Mouse (Mus musculus) lung, embryonic 14.5 days (tissue): ENCODE data around the gene Pdgfc. TPM values are rescaled to one million over a fixed set of nuclear protein-coding genes. Genes with fewer than 3 reads are reported as not detected.

Experiments
- ATAC-seq: fragments of 200-750 bp; cut with Nextera tagmentation; 2 replicates; pipeline ENCODE4 v1.8.0; 2017; ENCODE audit warnings: mild to moderate bottlenecking, moderate TSS enrichment, moderate library complexity; ENCODE audit not compliant: insufficient read depth
- DNase-seq: peaks from one replicate; pipeline ENCODE4 v3.0.0-alpha.2; 2015
- H3K27ac ChIP-seq: fragments of 300-500 bp; sonication (generic); 2 replicates; pipeline ENCODE4 v1.5.1; 2014; ENCODE audit warnings: low read depth, mild to moderate bottlenecking, moderate library complexity
- H3K27me3 ChIP-seq: fragments of 300-500 bp; sonication (generic); 2 replicates; pipeline ENCODE4 v1.6.1; 2014; ENCODE audit warnings: low read length, control low read depth; ENCODE audit not compliant: insufficient read depth
- H3K36me3 ChIP-seq: fragments of 300-500 bp; sonication (generic); 2 replicates; pipeline ENCODE4 v1.6.1; 2014; ENCODE audit warnings: control low read depth; ENCODE audit not compliant: insufficient read depth
- H3K4me1 ChIP-seq: fragments of 300-500 bp; sonication (generic); 2 replicates; pipeline ENCODE4 v1.6.1; 2014; ENCODE audit warnings: antibody characterized with exemption, control low read depth; ENCODE audit not compliant: insufficient read depth
- H3K4me2 ChIP-seq: fragments of 300-500 bp; sonication (generic); 2 replicates; pipeline ENCODE4 v1.6.1; 2014; ENCODE audit warnings: mild to moderate bottlenecking
- H3K4me3 ChIP-seq: fragments of 300-500 bp; sonication (generic); 2 replicates; pipeline ENCODE4 v1.5.1; 2014; ENCODE audit warnings: low read depth, low read length
- H3K9ac ChIP-seq: fragments of 300-500 bp; sonication (generic); 2 replicates; pipeline ENCODE4 v1.6.1; 2014
- H3K9me3 ChIP-seq: fragments of 300-500 bp; sonication (generic); 2 replicates; pipeline ENCODE4 v1.6.1; 2016; ENCODE audit warnings: low read depth, low read length, control low read depth
- CTCF ChIP-seq: IDR thresholded peaks from 2 replicates; pipeline ENCODE4 v1.5.1; 2016; ENCODE audit warnings: antibody characterized with exemption, low read depth
- WGBS: fragments of 180-500 bp; shearing (Covaris S2); extraction: QIAGEN DNeasy Blood & Tissue Kit; methylation state at CpG from one replicate; pipeline ENCODE4 v1.1.7; 2014; 5-methylcytosine and 5-hydroxymethylcytosine counted together
- polyA plus RNA-seq: library from polyadenylated mRNA; unstranded; fragments of >200 nt; fragmentation: Nextera tagmentation; extraction: Ambion mirVana; gene quantifications from 2 replicates; pipeline ENCODE4 v1.2.1, GENCODE M21; 2014

Pdgfc gene
- polyA plus RNA-seq, 1 experiment from 2014 or later = 18.8 TPM

DNA sequence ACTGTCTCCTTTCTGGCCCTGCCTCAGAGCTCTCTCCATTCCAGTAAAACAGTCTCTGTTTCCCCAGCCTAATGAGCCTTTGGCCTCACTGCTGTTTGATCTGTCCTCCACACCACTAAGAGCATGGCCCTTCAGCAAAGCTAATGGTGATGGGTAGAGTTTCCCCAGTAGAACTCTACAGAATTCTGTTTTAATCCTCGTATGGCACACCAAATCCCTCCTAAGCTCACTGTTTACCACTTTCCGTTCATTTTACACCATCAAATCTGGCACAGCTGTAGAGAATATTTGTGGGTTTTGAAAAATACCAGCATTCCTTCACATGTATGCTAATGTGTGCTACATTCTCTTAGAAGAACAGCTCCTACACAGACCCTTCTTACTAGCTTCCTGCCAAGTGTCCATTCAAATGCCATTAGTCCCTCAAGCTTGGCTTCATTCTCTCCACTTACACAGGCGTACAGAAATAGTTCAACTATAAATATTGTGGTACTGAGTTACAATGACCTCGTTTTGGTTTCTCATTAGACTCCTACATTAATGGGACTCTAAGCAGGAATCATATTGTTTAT, 179.4 kb downstream of the Pdgfc start:
- DNase-seq = no peak
- Histone ChIP-seq H3K4me2 (no peak overlapping the region), H3K4me1 (no peaks in the 10 kb centered on the region), H3K36me3 (no peaks in the 10 kb centered on the region), H3K27ac (no peak overlapping the region), H3K9me3 (no peaks in the 10 kb centered on the region), H3K27me3 (no peaks in the 10 kb centered on the region), H3K9ac (no peak overlapping the region), H3K4me3 (no peak overlapping the region)
- no peak for TF ChIP-seq CTCF
- no peak for ATAC-seq
- 70% methylated on average over 4 of the region's 4 CpGs for WGBS

DNA sequence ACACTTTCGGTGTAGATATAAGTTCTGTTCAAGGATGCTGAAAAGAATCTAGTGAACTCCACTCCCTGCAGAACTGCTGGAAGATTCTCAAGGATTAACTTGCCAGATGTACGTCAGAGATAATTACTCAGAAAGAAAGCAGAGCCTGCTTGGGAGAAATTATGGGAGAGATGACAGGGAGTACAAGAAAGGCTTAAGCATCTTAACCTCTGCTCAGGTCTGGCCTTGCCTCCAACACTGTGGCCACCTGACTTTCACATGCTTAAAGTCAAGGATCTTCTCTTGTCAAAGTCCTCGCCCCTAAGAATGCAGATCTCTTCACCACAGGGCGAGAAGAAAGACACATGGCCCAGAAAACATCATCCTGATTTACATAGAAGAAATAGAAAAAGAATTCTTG, 185.5 kb downstream of the Pdgfc start:
- no peaks in the 10 kb centered on the region for H3K36me3 ChIP-seq
- H3K9ac ChIP-seq = no peak overlapping the region
- H3K27ac ChIP-seq = no peak overlapping the region
- WGBS = 65% methylated on average over 4 of the region's 4 CpGs
- H3K27me3 ChIP-seq = no peaks in the 10 kb centered on the region
- ATAC-seq = no peak
- H3K9me3 ChIP-seq = no peaks in the 10 kb centered on the region
- no peak overlapping the region for H3K4me3 ChIP-seq
- no peak for DNase-seq
- TF ChIP-seq CTCF = no peak
- H3K4me2 ChIP-seq = no peak overlapping the region
- no peaks in the 10 kb centered on the region for H3K4me1 ChIP-seq

DNA sequence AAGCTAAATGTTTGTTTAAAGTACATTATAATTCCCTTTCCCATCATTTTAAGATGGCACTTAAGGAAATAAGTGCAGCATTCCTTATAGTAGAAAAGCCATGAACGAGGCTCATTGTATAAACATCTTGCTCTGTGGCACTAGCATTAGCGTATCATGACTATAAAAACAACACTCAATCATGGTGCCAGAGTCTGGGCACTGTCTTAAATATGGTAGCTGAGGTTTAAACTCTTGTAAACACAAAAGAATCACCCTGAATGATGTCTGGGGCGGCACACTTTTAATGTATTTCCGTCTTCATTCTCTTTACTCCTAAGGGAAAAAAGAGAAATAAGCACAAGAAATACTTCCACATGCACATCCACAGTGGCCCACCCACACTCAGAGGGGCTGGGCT, 192.1 kb downstream of the Pdgfc start:
- Histone ChIP-seq H3K9me3 (no peaks in the 10 kb centered on the region), H3K27me3 (no peaks in the 10 kb centered on the region), H3K27ac (no peak overlapping the region), H3K4me1 (peaks cover 5% of the 10 kb centered on the region; the same call in 1 of the 2 replicates), H3K36me3 (no peaks in the 10 kb centered on the region), H3K9ac (no peak overlapping the region), H3K4me3 (no peak overlapping the region), H3K4me2 (no peak overlapping the region)
- 16% methylated on average over 4 of the region's 4 CpGs for WGBS
- no peak for TF ChIP-seq CTCF
- no peak for ATAC-seq
- peak; percentile 17 for DNase-seq

DNA sequence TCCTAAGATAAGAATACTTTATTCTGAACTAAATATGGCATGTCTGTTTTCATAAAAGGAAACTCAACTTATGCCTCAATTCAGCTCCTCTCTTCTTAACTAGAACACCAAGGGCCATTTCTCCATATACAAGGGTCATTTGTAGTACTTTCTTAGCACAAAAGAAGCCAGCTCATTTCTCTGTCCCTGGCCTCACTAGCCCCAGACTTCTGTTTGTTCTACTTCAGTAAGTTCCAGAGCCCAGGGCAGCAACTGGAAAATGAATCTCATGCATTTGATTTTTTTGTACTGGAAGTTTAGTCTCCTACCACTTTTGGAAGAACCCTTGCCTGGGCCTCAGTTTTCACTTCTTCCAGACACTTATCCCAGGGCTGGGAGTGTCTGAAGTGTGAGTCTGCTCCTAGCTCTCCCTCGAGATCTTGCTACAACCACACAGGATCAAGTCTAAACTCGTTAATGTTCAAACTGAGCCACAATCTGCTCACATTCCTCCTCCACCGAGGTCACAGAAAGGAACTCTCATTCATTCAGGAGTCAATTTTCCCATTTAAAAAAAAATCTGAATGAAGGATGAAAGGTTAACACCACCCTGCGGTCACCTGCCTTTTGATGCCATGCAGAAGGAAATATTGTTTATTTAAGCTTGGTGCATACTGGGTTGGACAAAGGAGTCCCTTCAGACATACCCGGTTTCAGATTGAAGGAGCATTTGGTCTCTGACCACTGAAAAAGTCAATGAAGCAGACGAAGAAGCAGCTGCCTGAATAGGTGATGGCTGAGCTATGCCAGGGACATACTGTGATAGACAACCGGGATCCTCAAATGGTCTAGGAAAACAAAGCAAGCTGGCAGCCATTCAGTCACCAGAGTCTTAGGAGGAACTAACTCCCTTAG, 206.7 kb downstream of the Pdgfc start:
- TF ChIP-seq CTCF = no peak
- Histone ChIP-seq H3K9ac (no peak overlapping the region), H3K27me3 (no peaks in the 10 kb centered on the region), H3K4me3 (no peak overlapping the region), H3K9me3 (no peaks in the 10 kb centered on the region), H3K4me1 (no peaks in the 10 kb centered on the region), H3K36me3 (no peaks in the 10 kb centered on the region), H3K4me2 (no peak overlapping the region), H3K27ac (peak overlapping the region; percentile 42; the same call in 1 of the 2 replicates)
- peak; percentile 56; the same call in 1 of the 2 replicates for ATAC-seq
- WGBS = 23% methylated on average over 7 of the region's 7 CpGs
- peak; percentile 11 for DNase-seq

DNA sequence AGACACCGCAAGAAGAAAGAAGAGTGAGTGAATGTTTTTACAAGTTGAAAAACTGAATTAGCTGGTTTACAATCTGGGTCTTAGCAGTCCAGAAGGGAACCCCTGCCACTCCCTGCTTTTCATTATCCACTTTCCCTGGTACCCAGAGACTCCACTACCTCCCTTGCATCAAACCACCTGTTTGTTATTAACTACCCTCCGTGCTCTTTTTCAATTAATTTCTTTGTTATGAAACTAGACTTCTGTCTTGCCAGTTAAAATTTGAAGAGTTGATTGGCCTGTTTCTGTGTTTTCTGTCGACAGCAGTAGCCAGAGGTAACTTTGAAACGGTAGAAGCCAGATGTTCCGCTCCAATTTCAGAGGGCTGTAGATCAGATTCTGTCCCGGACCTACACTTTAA, 207.4 kb downstream of the Pdgfc start:
- no peaks in the 10 kb centered on the region for H3K9me3 ChIP-seq
- no peak for DNase-seq
- no peak overlapping the region for H3K4me2 ChIP-seq
- no peak overlapping the region for H3K4me3 ChIP-seq
- H3K9ac ChIP-seq = no peak overlapping the region
- no peaks in the 10 kb centered on the region for H3K4me1 ChIP-seq
- H3K27ac ChIP-seq = 0 out of 2 replicates have a peak overlapping the region, but pooled peaks have one; percentile 42
- no peak for ATAC-seq
- no peak for TF ChIP-seq CTCF
- WGBS = 69% methylated on average over 6 of the region's 6 CpGs
- no peaks in the 10 kb centered on the region for H3K36me3 ChIP-seq
- no peaks in the 10 kb centered on the region for H3K27me3 ChIP-seq

DNA sequence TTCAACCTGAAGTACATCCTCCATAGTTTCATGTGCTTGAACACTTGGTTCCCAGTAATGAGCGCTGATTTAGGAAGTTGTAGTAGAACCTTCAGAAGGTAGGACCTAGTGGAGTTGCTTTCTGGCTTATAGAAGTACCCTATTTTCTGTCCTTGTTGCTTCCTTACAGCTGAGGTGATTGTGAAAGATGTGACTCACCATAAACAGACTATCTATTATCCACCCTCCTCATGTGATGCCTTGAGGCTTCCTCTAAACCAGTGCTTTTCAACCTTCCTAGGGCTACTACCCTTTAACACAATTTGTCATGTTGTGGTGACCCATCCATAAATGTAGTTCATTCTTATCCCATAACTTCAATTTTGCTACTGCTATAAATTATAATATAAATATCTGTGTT, 226.6 kb downstream of the Pdgfc start:
- DNase-seq (no peak), ATAC-seq (no peak)
- Histone ChIP-seq H3K9ac (no peak overlapping the region), H3K4me1 (no peaks in the 10 kb centered on the region), H3K27ac (no peak overlapping the region), H3K4me3 (no peak overlapping the region), H3K9me3 (no peaks in the 10 kb centered on the region), H3K36me3 (no peaks in the 10 kb centered on the region), H3K4me2 (no peak overlapping the region), H3K27me3 (no peaks in the 10 kb centered on the region)
- TF ChIP-seq CTCF = no peak
- WGBS = 93% methylated on average over 1 of the region's 1 CpGs

Other genes starting within 250 kb of the Pdgfc start
- gene Gria2, start 233.6 kb upstream of the Pdgfc start, polyA plus RNA-seq = 0.16 and 0.17 TPM in 2 replicates
- gene Glrb, start 122.8 kb upstream of the Pdgfc start, polyA plus RNA-seq = 3.1 and 4.0 TPM in 2 replicates